Mouse (Mus musculus) ES-Bruce4 (cell line): ENCODE measurements around the gene Dnph1.

ENCODE experiments used
- CTCF ChIP-seq: IDR thresholded peaks from one replicate; pipeline ENCODE4 v1.8.1; 2011; ENCODE audit warnings: low read depth, low read length
- POLR2A ChIP-seq: IDR thresholded peaks from one replicate; pipeline ENCODE4 v1.8.1; 2011; ENCODE audit warnings: low read length; ENCODE audit not compliant: insufficient read depth

DNA sequence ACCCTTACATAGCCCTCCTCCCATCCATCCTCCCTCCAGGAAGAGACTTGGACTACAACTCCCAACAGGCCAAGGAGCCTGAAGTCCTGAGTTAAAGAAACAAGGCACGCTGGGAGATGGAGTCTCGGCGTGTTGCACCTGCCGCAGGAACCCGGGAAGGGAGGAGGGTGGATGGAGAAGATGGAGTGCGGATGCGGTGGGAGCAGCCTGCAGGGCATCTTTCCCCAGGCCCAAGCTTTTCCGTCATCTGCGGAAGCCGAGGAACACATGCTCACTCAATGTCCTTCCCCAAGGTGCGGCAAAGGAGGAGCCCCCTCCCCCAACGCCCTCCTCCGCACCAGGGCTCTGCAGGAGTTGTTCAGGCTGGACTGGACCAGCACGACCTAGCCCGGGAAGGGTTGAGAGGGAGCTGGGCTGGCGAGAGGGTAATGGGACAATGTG lies 12.9 kb upstream of the Dnph1 start:
- TF ChIP-seq POLR2A (no peak), CTCF (no peak)
